Mouse (Mus musculus) cerebellum, adult 2 months (tissue): ENCODE data around the gene Srcin1.

Experiments used
- CTCF ChIP-seq: fragments of 200-500 bp; IDR thresholded peaks from 2 replicates; pipeline ENCODE4 v1.5.1; 2011; ENCODE audit warnings: low read depth, mild to moderate bottlenecking, control low read depth, low read length, moderate library complexity, borderline replicate concordance; ENCODE audit not compliant: insufficient read depth
- POLR2A ChIP-seq: fragments of 200-500 bp; IDR thresholded peaks from 2 replicates; pipeline ENCODE4 v1.6.1; 2011; ENCODE audit warnings: low read length, control low read depth, borderline replicate concordance; ENCODE audit not compliant: insufficient read depth

DNA sequence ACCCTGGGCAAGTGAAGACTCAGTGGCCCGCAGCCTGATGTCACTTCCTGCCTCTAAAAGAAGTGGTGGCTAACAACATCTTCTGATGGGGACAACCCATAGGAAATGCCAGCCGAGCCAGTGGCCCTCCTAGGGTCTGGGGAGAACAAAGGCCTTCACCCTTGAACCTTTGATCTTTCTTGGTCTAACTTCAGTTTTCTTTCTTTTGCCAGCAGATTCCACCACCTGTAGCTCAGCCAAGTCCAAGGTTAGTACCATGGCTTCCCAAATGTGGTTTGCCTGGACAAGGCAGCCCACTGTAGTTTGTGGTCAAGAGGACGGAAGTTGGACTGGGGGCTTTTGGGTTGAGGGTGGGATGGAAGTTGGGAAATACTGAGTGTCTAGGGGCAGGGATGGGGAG lies 83.2 kb downstream of the Srcin1 start:
- no peak for TF ChIP-seq CTCF
- no peak for TF ChIP-seq POLR2A
